ENCODE assay signal across 27 mouse cellular contexts in the genomic region with DNA sequence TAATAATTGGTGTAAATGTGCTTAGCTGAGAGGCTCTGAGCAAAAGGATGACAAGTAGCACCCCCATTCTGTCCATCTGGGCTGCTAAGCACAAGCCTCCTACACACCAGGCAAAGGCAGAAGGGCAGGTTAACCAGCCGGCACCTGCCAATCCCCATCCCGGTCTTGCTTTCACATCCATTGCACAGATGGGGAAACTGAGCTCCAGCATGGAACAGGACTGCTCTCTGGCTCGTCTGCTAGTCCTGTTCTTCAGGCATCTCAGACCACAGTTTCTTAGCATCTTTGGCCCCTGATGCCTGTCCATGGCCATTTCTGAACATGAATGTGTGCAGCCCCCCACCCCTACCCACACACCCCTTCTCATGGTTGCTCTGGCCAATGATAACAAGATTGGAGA. TPM values are rescaled to one million over a fixed set of nuclear protein-coding genes. Genes with fewer than 3 reads are reported as not detected.
"Had no signal": no experiment of that assay in that cellular context is flagged by ENCODE, and none has a peak within 500 bp of the region (broad histone marks: within the 10 kb centered on the region; RNA-seq: fewer than 3 reads in every experiment).

No protein-coding gene starts in this region.

- H3K4me3 ChIP-seq: embryonic facial prominence, embryonic 10.5 days; embryonic facial prominence, embryonic 12.5 days; embryonic facial prominence, embryonic 13.5 days; embryonic facial prominence, embryonic 15.5 days; erythroblast, embryonic 14.5 days; forebrain, embryonic 10.5 days; forebrain, embryonic 12.5 days; forebrain, embryonic 13.5 days; forebrain, embryonic 15.5 days; gastrocnemius, adult 2 months; heart, adult 2 months had no signal

- H3K27ac ChIP-seq: embryonic facial prominence, embryonic 10.5 days; embryonic facial prominence, embryonic 12.5 days; embryonic facial prominence, embryonic 13.5 days; embryonic facial prominence, embryonic 15.5 days; forebrain, embryonic 10.5 days; forebrain, embryonic 12.5 days; forebrain, embryonic 13.5 days; forebrain, embryonic 15.5 days; heart, adult 2 months had no signal

- DNase-seq: cerebellum, adult 2 months; cerebellum, adult 8-10 months; cerebellum, adult 9-10 months; cerebellum, adult 9-11 months; cerebellum, postnatal 10 days; cerebellum, postnatal 14 days; cerebellum, postnatal 25 days; cerebellum, postnatal 36 days; embryo, embryonic 11 days; forebrain, postnatal 0 days; gastrocnemius, adult 2 months; gastrocnemius, postnatal 10 days; gastrocnemius, postnatal 14 days; gastrocnemius, postnatal 25 days; gastrocnemius, postnatal 36 days; heart, adult 18-20 months; heart, adult 2 months had no signal

RNA-seq across cellular contexts. Expression of a gene that starts 12.6 kb away (rescaled TPM):
- total RNA-seq: granulocyte monocyte progenitor cell, adult 5-6 weeks had no signal
